Mouse (Mus musculus) lung, postnatal 25 days (tissue): ENCODE results near the gene Iah1.
A peak's percentile ranks its signal among the peaks of the same experiment; 100 is the strongest.

Source experiments
- DNase-seq: peaks from one replicate; pipeline ENCODE4 v3.0.0; 2022; ENCODE audit warnings: low spot score

Iah1 gene

GRCm38 (mm10) chr12:21369087-21369410 is 52.9 kb downstream of the Iah1 start:
- peak; percentile 14 for DNase-seq

- peak; percentile 41 for DNase-seq
Observed at GRCm38 (mm10) chr12:21370035-21370611, 53.9 kb downstream of the Iah1 start.

GRCm38 (mm10) chr12:21373100-21373819 is 57.1 kb downstream of the Iah1 start, which contains the start of gene Adam17:
Gene Adam17 (minus strand): TSS chr12:21373632.
- peak; percentile 97 for DNase-seq
